Mouse (Mus musculus) olfactory bulb, adult 2 months (tissue): ENCODE measurements around the gene Sec24c. TPM values are rescaled to one million over a fixed set of nuclear protein-coding genes. Genes with fewer than 3 reads are reported as not detected.

Source experiments
- H3K27ac ChIP-seq: fragments of 200-500 bp; 2 replicates; pipeline ENCODE4 v1.5.1; 2012; ENCODE audit warnings: low read depth, low read length; ENCODE audit not compliant: insufficient read depth
- H3K4me1 ChIP-seq: fragments of 200-500 bp; 2 replicates; pipeline ENCODE4 v1.6.1; 2012; ENCODE audit warnings: low read length; ENCODE audit not compliant: control insufficient read depth, insufficient read depth
- H3K4me3 ChIP-seq: fragments of 200-500 bp; 2 replicates; pipeline ENCODE4 v1.5.1; 2012; ENCODE audit warnings: mild to moderate bottlenecking, low read depth, low read length, moderate library complexity; ENCODE audit not compliant: insufficient read depth
- CTCF ChIP-seq: fragments of 200-500 bp; IDR thresholded peaks from 2 replicates; pipeline ENCODE4 v1.5.1; 2012; ENCODE audit warnings: low read depth, mild to moderate bottlenecking, low read length, moderate library complexity; ENCODE audit not compliant: insufficient read depth
- POLR2A ChIP-seq: fragments of 200-500 bp; IDR thresholded peaks from 2 replicates; pipeline ENCODE4 v1.6.1; 2012; ENCODE audit warnings: mild to moderate bottlenecking, low read depth, low read length, moderate library complexity; ENCODE audit not compliant: insufficient read depth
- WGBS: fragments of 180-500 bp; shearing (Covaris S2); methylation state at CpG from one replicate; pipeline ENCODE4 v1.1.7; 2018; 5-methylcytosine and 5-hydroxymethylcytosine counted together
- polyA plus RNA-seq: library from polyadenylated mRNA; stranded (reverse); fragments of >200 nt; gene quantifications from 2 replicates; pipeline ENCODE4 v1.2.4, GENCODE M21; 2012; ENCODE audit warnings: low replicate concordance; ENCODE audit not compliant: missing spikeins, insufficient read depth, insufficient read length

Sec24c gene
- polyA plus RNA-seq, 1 experiment: 190 TPM

GRCm38 (mm10) chr14:20639918-20640619 is 34.0 kb upstream of the Sec24c start:
- peak overlapping the region; percentile 81 for H3K4me3 ChIP-seq
- H3K27ac ChIP-seq: peak overlapping the region; percentile 23; the same call in 1 of the 2 replicates
- peaks cover 2% of the 10 kb centered on the region; the same call in 1 of the 2 replicates for H3K4me1 ChIP-seq
- 1% methylated on average over 16 of the region's 16 CpGs for WGBS
- no peak for TF ChIP-seq CTCF
- no peak for TF ChIP-seq POLR2A

- TF ChIP-seq CTCF (no peak), POLR2A (peak; percentile 85)
- Histone ChIP-seq H3K4me1 (peaks cover 2% of the 10 kb centered on the region; the same call in 1 of the 2 replicates), H3K27ac (peak within 1 kb of the TSS; percentile 91), H3K4me3 (peak within 1 kb of the TSS; percentile 81)
- under 1% methylated on average over 73 of the region's 73 CpGs for WGBS
Observed at GRCm38 (mm10) chr14:20640644-20641437, 33.3 kb upstream of the Sec24c start, which contains the start of gene Usp54. Gene Usp54, minus strand, starts transcription at chr14:20641063.

GRCm38 (mm10) chr14:20641438-20641875 is 32.7 kb upstream of the Sec24c start:
- TF ChIP-seq CTCF (no peak), POLR2A (no peak)
- peak overlapping the region; percentile 81 for H3K4me3 ChIP-seq
- 11% methylated on average over 10 of the region's 10 CpGs for WGBS
- peaks cover 2% of the 10 kb centered on the region; the same call in 1 of the 2 replicates for H3K4me1 ChIP-seq
- peak overlapping the region; percentile 91 for H3K27ac ChIP-seq

- no peak overlapping the region for H3K4me3 ChIP-seq
- H3K27ac ChIP-seq: no peak overlapping the region
- TF ChIP-seq POLR2A (no peak), CTCF (no peak)
- H3K4me1 ChIP-seq: no peaks in the 10 kb centered on the region
- WGBS: 47% methylated on average over 3 of the region's 3 CpGs
Observed at GRCm38 (mm10) chr14:20645547-20645946, 28.6 kb upstream of the Sec24c start.

- no peak for TF ChIP-seq POLR2A
- TF ChIP-seq CTCF: no peak
Observed at GRCm38 (mm10) chr14:20646381-20646780, 27.7 kb upstream of the Sec24c start.

GRCm38 (mm10) chr14:20651000-20651399 is 23.1 kb upstream of the Sec24c start:
- Histone ChIP-seq H3K4me1 (no peaks in the 10 kb centered on the region), H3K27ac (no peak overlapping the region), H3K4me3 (no peak overlapping the region)
- WGBS: 88% methylated on average over 2 of the region's 2 CpGs
- TF ChIP-seq POLR2A (no peak), CTCF (no peak)

More at GRCm38 (mm10) chr14:20646381-20646780, 27.7 kb upstream of the Sec24c start:
- Histone ChIP-seq H3K27ac (no peak overlapping the region), H3K4me1 (no peaks in the 10 kb centered on the region), H3K4me3 (no peak overlapping the region)

- 76% methylated on average over 4 of the region's 4 CpGs for WGBS
- Histone ChIP-seq H3K27ac (no peak overlapping the region), H3K4me1 (no peaks in the 10 kb centered on the region), H3K4me3 (no peak overlapping the region)
- TF ChIP-seq CTCF: no peak
- TF ChIP-seq POLR2A: no peak
Observed at GRCm38 (mm10) chr14:20651722-20652256, 22.3 kb upstream of the Sec24c start.

GRCm38 (mm10) chr14:20654690-20655421 is 19.3 kb upstream of the Sec24c start:
- WGBS: 80% methylated on average over 9 of the region's 9 CpGs
- Histone ChIP-seq H3K27ac (no peak overlapping the region), H3K4me3 (no peak overlapping the region), H3K4me1 (no peaks in the 10 kb centered on the region)
- TF ChIP-seq POLR2A: no peak
- TF ChIP-seq CTCF: no peak
